Mouse (Mus musculus): ENCODE results near the gene Hcn3. TPM values are rescaled to one million over a fixed set of nuclear protein-coding genes. Genes with fewer than 3 reads are reported as not detected.
A peak's percentile ranks its signal among the peaks of the same experiment; 100 is the strongest.
"Not testable (repeated sequence)": the region's sequence is repeated elsewhere in the genome, so short reads cannot be mapped to it uniquely, and the experiment has no call there.

Gene Hcn3
- total RNA-seq, 2 experiments from 2014 or later: 1.9 to 9.7 TPM

- no peak for DNase-seq
Observed at GRCm38 (mm10) chr3:89181749-89182500, 21.9 kb upstream of the Hcn3 start.

GRCm38 (mm10) chr3:89179056-89179455 is 19.1 kb upstream of the Hcn3 start:
- DNase-seq: no peak

DNA sequence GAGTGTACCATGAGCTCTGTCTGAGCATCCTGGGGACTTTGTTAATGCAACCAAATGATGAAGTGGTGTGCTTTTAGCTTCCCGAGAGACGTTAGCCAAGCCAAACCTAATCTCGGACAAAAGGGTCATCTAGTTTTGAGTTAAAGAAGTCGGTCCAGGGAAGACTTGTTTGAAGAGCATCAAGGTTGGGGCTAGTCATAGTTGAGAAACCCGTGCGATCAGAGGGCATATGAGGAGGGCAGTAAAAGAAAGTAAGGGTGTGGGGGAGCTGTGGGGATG is 18.1 kb upstream of the Hcn3 start:
- DNase-seq: no peak

DNA sequence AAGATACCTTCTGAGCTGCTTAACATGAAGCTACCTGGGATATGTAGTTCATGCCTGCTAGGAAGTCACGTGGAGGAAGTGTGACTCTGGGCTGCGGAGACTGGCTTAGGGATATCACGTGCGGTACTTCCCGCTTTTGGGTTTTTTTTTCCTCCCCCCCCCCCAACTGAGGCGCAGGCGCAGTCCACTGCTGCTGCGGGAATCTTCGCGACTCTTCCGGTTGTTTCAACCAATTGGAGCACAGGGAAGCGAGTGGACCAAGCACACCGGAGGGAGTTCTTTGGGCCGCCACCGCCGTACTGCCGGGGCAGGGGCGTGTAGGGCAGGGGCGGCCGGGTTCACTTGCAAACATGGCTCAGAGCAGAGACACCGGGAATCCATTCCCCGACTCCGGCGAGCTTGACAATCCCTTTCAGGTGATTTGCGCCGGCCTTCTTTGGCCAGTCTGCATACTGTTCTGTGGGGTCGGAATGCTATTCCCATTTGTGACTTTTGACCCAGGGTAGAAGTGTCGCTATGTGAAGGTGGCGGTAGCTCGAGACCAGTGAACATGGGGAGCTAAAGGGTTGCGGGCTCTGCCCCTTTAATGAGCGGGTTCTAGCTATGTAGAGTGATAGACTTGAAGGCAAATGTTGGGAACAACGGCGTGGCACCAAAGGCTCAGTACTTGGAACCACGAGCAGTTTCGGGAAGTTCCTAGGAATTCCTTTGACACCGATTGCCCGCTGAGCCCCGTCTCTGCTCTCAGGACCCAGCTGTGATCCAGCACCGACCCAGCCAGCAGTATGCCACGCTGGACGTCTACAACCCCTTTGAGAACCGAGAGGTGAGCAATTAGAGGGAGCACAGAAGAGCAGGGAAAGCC is 17.5 kb upstream of the Hcn3 start, which contains the start of gene Scamp3:
TSS of gene Scamp3 (plus strand) at position 232 of the 865 bp plus-strand sequence.
- peak; percentile 89 to 90 for DNase-seq

DNA sequence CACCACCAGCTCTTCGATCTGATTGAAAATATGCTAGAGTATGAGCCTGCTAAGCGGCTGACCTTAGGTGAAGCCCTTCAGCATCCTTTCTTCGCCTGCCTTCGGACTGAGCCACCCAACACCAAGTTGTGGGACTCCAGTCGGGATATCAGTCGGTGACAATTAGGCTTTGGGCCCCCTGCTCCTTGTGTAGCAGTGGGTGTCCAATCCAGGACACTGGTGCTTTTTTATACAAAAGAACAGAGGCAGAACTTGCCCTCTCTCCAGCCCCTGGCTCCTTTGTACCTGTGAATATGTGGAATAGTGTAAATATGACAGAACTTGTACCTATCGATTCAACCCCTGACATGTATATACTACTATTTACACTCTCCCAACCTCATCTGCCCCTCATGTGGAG is 16.4 kb upstream of the Hcn3 start:
- no peak for DNase-seq

- no peak for DNase-seq
Observed at GRCm38 (mm10) chr3:89175544-89175943, 15.5 kb upstream of the Hcn3 start.

DNA sequence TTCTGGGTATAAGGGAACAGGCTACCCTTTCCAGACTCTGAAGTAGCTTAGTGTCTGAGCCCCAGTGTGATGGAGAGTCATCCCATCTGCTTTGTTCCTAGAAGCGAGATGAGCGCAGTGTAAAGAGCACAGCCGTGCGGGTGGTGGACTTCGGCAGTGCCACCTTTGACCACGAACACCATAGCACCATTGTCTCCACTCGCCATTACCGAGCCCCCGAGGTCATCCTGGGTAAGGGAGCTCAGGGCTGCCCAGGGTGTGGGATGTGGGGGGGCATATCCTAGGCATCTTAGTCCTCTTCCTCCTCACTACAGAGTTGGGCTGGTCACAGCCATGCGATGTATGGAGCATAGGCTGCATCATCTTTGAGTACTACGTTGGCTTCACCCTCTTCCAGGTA is 14.8 kb upstream of the Hcn3 start:
- no peak for DNase-seq

- no peak for DNase-seq
Observed at GRCm38 (mm10) chr3:89166945-89167344, 6.9 kb upstream of the Hcn3 start.

DNA sequence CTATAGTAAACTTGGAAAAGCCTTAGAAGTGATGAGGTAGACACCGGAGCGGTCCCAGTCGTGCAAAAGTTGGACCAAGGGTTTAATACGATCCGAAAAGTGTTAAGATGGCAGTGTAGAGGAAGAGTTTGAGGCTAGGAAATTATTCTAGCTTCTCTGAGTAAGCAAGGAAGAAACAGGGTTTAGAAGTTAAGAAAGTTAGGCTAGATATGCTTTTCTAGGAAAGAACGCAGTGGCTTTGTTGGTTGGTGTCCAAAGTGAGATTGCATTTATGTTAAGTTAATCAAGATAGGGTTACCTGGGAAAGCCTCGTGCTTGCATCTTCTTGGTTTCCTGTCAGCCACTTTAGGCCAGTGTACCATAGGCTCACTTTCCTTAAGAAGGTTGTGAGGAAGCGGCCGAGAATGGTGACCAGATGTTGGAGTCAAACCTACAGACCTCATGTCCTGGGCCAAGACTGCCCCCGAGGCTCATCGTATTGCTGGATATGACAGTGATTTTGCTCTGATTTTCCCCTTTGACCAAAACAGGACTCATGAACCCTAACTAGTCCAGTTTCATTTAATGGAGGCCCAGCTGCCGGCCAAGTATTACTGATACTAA is 5.4 kb upstream of the Hcn3 start:
- DNase-seq: no peak

DNA sequence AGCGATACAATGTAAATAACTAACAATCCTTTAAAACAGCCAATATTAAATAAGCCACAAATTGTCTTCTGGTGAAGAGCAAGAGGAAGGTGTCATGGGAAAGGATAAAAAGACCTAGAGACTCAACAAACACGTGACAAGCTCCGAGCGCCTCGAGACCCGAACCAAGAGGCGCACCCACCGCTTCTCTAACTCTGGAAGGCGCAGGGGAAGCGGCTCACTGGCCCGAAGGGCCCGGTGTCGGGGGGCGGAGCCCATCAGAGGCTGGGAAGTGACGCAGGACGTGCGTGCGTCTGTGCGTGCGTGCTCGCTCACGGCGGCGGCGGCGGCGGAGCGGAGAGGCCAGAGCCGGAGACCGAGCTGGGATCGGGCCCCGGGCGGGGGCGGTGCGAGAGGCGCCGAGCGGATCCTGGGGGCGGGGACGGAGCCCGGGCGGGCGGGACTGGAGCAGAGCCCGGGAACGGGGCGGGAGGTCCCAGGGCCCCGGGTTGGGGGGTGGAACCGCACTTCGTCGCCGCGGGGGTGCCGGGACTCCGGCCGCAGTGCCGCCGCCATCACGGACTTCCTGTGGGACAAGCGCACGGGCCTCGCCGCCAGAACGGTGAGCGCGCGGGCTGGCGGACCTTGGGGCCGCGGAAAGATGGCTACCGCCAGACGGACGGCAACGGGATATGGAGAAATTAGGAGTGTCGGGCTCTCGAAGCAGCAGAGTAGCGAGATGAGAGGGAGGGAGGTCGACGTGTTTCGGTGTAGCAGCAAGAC is 4.7 kb upstream of the Hcn3 start, which contains the start of gene Clk2:
TSS of gene Clk2 (plus strand) at position 290 of the 762 bp plus-strand sequence.
- DNase-seq: peak; percentile 97 to 98

DNA sequence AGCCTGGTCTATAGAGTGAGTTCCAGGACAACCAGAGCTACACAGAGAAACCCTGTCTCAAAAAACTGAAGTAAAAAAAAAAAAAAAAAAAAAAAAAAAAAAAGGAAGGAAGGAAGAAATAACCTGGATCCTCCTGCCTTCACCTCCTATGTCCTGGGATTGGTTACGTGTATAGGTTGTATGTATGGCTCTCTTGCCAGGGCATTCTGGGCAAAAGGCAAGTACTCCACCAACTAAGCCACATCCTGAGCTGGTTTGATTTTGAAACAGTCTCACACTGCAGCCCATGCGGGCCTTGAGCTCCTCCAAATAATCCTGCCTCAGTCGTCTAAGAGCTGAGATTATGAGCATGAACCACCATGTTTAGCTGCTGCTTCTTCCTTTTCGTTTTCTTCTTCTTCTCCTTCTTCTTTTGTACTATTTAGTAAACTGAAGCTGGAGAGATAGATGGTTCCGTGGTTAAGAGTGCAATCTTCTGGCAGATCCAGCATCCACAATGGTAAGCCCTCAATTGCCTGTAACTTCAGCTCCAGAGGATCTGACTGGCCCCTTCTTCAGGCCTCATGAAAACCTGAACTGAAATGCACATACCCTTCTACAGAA is 3.7 kb upstream of the Hcn3 start:
- DNase-seq: no peak

- DNase-seq: peak in 1 of 2 experiments; percentile 47
Observed at GRCm38 (mm10) chr3:89163123-89163522, 3.1 kb upstream of the Hcn3 start.

GRCm38 (mm10) chr3:89161786-89162185 is 1.8 kb upstream of the Hcn3 start:
- no peak for DNase-seq

DNA sequence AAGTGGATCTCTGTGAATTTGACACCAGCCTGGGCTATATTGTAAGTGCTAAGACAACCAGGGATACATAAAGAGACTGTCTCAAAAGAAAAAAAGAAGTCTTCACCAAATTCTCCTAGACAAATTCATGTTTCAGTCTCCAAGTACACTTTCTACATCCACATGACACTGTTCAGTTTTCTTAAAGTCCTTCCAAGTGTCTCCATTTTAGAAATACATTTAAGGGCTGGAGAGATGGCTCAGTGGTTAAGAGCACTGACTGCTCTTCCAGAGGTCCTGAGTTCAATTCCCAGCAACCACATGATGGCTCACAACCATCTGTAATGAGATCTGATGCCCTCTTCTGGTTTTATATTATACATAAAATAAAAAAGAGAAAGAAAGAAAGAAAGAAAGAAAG is 1.2 kb upstream of the Hcn3 start:
- DNase-seq: not testable (repeated sequence)

GRCm38 (mm10) chr3:89159211-89159610 is 785 bp downstream of the Hcn3 start:
- DNase-seq: peak; percentile 82 to 83

DNA sequence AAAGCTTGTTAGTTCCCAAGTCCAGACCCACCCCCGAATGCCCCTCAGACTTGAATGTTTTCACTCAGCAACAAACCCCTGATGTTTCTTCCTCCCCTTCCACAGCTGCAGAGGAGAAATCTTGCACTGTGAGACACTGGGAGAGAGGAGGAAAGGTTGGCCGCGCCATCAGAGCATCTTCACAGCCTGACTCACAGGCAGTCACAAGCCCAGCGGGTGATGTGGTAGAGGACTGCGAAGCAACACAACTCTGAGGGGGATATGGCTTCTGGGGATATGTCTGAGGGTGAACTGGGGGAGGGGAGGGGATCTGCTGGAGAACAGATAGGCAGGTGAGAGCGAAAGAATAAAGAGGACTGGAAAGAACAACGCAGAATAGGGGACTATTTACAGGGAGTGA is 1.3 kb downstream of the Hcn3 start:
- no peak for DNase-seq

- DNase-seq: no peak
Observed at GRCm38 (mm10) chr3:89156951-89157350, 3.0 kb downstream of the Hcn3 start.

DNA sequence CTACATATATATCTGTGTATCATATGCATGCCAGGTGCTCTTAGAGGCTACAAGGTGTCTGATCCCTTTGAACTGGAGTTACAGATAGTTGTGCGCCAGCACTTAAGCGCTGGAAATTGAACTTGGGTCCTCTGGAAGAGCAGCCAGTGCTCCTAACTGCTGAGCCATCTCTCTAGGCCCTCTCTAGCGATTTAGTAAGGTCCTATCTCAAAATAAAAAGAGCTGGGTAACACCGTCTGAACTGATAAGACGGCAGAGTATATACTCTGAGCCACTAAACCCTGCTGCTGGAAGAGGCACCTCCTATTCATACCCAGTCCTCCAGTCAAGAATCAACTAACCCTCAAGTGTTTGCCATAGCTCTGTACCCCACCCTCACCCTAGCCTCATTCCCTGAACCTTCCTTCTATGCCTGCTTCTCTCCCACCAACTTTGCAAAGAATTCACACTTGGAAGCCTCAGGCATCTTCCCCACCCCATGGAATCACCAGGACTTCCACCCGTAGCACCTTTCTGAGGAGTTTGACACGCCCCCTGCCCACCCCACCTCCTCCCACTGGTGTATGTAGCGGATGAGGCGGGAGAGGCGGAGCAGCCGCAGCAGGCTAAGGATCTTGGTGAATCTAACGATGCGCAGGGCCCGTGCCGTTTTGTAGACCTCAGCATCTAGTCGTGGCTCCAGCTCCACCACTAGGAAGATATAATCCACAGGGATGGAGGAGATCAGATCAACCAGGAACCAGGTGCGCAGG is 7.7 kb downstream of the Hcn3 start:
- no peak for DNase-seq

- no peak for DNase-seq
Observed at GRCm38 (mm10) chr3:89148567-89148966, 11.4 kb downstream of the Hcn3 start.

- peak in 1 of 2 experiments; percentile 16 for DNase-seq
Observed at GRCm38 (mm10) chr3:89147979-89148311, 12.1 kb downstream of the Hcn3 start.
